Mouse (Mus musculus) lung, adult 2 months (tissue): Measurements from ENCODE around the gene Esrp2. TPM values are rescaled to one million over a fixed set of nuclear protein-coding genes. Genes with fewer than 3 reads are reported as not detected.

Experiments
- DNase-seq: peaks from one replicate; pipeline ENCODE4 v3.0.0; 2022
- H3K4me1 ChIP-seq: fragments of 200-500 bp; 2 replicates; pipeline ENCODE4 v1.6.1; 2011; ENCODE audit warnings: low read length; ENCODE audit not compliant: control insufficient read depth, insufficient read depth
- H3K4me3 ChIP-seq: fragments of 200-500 bp; replicated peaks from 2 replicates; pipeline ENCODE3; 2011; ENCODE audit warnings: low read depth, mild to moderate bottlenecking, control low read depth, low read length; ENCODE audit errors: extremely low read depth
- CTCF ChIP-seq: fragments of 200-500 bp; IDR thresholded peaks from 2 replicates; pipeline ENCODE4 v1.5.1; 2011; ENCODE audit warnings: mild to moderate bottlenecking, low read length, control low read depth; ENCODE audit not compliant: insufficient read depth
- POLR2A ChIP-seq: fragments of 200-500 bp; IDR thresholded peaks from 2 replicates; pipeline ENCODE4 v1.6.1; 2011; ENCODE audit warnings: low read depth, mild to moderate bottlenecking, control low read depth, low read length, borderline replicate concordance; ENCODE audit errors: extremely low read depth
- WGBS: fragments of 180-500 bp; shearing (Covaris S2); methylation state at CpG from one replicate; pipeline ENCODE4 v1.1.7; 2018; 5-methylcytosine and 5-hydroxymethylcytosine counted together
- polyA plus RNA-seq: library from polyadenylated mRNA; depleted of rRNA; stranded (reverse); fragments of >200 nt; gene quantifications from 2 replicates; pipeline ENCODE4 v1.2.3, GENCODE M21; 2012

Gene Esrp2
- polyA plus RNA-seq, 1 experiment, result 47.0 TPM

DNA sequence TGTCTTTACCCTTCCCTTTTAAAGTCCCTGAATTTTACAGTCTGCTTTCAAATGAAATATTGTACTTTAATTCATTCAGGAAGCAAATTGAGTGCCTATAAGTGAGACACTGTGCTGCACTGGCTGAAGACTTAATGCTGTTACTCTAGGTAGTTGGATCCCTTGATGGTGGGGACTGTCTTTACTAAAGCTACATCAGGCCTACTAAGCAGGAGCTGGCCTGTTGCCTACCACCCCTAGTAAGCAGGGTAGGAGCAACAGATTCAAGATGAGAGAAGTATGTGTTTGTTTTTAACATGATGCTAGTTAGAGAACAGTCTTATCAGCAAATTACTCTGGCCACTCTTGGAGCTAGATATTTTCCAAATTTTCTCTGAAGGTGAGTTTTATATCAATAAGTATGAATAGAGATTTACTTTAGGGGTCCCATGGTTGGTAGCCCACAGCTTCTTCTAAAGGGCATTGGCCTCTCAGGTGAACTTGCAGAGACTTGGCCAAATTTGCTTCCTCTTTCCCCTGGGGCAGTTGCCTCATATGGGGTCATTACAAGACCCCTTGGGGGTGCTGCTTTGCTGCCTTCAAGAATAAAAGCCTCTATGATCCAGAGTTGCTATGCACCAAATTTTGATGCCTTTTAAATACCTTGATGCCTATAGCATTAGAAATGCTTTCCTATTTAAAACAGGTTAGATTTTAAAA is 7.4 kb downstream of the Esrp2 start:
- no peak for DNase-seq
- H3K4me1 ChIP-seq, result 0 out of 2 replicates have a peak, but pooled peaks cover 5% of the 10 kb centered on the region
- H3K4me3 ChIP-seq, result no peak overlapping the region
- TF ChIP-seq CTCF, result no peak
- no peak for TF ChIP-seq POLR2A

- no peak for DNase-seq
- Histone ChIP-seq H3K4me3 (no peak overlapping the region), H3K4me1 (no peaks in the 10 kb centered on the region)
- 85% methylated on average over 10 of the region's 10 CpGs for WGBS
- TF ChIP-seq POLR2A (no peak), CTCF (no peak)
These were observed 8.8 kb downstream of the Esrp2 start for GRCm38 (mm10) chr8:106127882-106128410.

DNA sequence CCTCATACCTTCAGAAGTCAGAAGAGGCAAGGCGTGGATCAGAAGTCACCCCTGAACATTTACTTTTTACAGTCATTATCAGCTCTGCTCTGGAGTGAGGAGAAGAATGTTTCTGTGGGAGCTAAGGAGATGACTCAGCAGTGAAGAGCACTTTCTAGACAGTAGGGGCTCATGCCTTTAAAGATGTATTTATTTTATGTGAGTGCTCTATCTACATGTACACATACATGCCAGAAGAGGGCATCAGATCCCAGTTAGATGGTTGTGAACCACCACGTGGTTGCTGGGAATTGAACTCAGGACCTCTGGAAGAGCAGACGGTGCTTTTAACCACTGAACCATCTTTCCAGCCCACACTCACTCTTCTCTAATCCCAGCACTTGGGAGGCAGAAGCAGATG is 9.7 kb downstream of the Esrp2 start:
- TF ChIP-seq CTCF (no peak), POLR2A (no peak)
- DNase-seq, result no peak
- Histone ChIP-seq H3K4me3 (no peak overlapping the region), H3K4me1 (no peaks in the 10 kb centered on the region)
- WGBS, result 62% methylated on average over 3 of the region's 3 CpGs

DNA sequence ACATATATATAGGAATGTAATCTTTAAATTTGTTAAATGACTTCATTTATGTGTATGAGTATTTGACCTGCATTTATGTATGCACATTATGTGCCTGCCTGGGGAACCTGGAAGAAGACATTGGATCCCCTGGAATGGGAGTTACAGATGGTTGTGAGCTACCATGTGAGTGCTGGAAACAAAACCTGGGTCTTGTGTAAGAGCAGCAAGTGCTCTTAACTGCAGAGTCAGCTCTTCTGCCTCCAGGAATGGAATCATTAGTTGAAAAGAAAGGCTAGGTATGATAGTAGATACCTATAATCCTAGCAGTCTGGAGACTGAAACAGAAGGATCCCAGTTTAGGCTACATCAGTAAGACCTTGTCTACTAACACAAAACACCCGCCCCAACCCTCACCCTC is 10.7 kb downstream of the Esrp2 start:
- H3K4me1 ChIP-seq, result no peaks in the 10 kb centered on the region
- WGBS, result 75% methylated on average over 1 of the region's 1 CpGs
- no peak for TF ChIP-seq POLR2A
- TF ChIP-seq CTCF, result no peak
- no peak for DNase-seq
- H3K4me3 ChIP-seq, result no peak overlapping the region

GRCm38 (mm10) chr8:106123443-106123842 is 13.3 kb downstream of the Esrp2 start:
- DNase-seq, result no peak
- 79% methylated on average over 3 of the region's 3 CpGs for WGBS
- Histone ChIP-seq H3K4me3 (no peak overlapping the region), H3K4me1 (no peaks in the 10 kb centered on the region)
- TF ChIP-seq CTCF, result no peak
- no peak for TF ChIP-seq POLR2A

DNA sequence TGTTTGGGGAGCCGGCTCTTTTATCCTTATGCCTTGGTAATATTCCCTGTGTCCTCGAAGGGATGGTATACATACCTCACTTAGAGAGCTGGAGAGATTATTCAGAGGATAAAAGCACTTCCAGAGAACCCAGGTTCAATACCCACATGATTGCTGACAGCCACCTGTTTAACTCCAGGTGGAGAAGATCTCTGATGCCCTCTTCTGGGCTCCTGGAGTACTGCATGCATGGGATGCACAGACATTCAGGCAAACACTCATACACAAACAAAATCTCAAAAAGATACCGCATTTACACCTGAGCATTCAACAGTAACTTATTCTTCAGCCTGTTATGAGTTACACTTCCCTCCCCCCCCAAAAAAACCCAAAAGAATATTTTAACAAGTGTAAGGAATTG is 20.9 kb downstream of the Esrp2 start:
- Histone ChIP-seq H3K4me1 (no peaks in the 10 kb centered on the region), H3K4me3 (no peak overlapping the region)
- 92% methylated on average over 3 of the region's 3 CpGs for WGBS
- TF ChIP-seq POLR2A (no peak), CTCF (peak; percentile 43)
- DNase-seq, result peak; percentile 19

GRCm38 (mm10) chr8:106112514-106112913 is 24.3 kb downstream of the Esrp2 start:
- WGBS, result 64% methylated on average over 1 of the region's 1 CpGs
- no peak for DNase-seq
- TF ChIP-seq CTCF (no peak), POLR2A (no peak)
- Histone ChIP-seq H3K4me1 (no peaks in the 10 kb centered on the region), H3K4me3 (no peak overlapping the region)

- WGBS, result 71% methylated on average over 2 of the region's 2 CpGs
- no peak overlapping the region for H3K4me3 ChIP-seq
- no peaks in the 10 kb centered on the region for H3K4me1 ChIP-seq
- TF ChIP-seq CTCF (no peak), POLR2A (no peak)
- peak; percentile 33 for DNase-seq
These were observed 24.7 kb downstream of the Esrp2 start for GRCm38 (mm10) chr8:106112041-106112440.

DNA sequence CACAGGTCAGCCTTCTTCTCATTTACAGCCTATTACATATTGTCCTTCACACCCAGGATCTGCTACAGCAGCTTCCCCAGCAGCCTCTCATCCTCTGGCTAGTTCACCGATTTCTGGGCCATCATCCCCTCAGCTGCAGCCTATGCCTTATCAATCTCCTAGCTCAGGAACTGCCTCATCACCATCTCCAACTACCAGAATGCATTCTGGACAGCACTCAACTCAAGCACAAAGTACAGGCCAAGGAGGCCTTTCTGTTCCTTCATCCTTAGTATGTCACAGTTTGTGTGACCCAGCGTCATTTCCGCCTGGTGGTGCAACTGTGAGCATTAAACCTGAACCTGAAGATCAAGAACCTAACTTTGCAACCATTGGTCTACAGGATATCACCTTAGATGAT is 28.0 kb downstream of the Esrp2 start:
- Histone ChIP-seq H3K4me1 (no peaks in the 10 kb centered on the region), H3K4me3 (no peak overlapping the region)
- DNase-seq, result peak; percentile 8
- TF ChIP-seq POLR2A, result no peak
- TF ChIP-seq CTCF, result no peak
- 94% methylated on average over 3 of the region's 3 CpGs for WGBS

GRCm38 (mm10) chr8:106108080-106108479 is 28.7 kb downstream of the Esrp2 start:
- WGBS, result 93% methylated on average over 4 of the region's 4 CpGs
- no peak overlapping the region for H3K4me3 ChIP-seq
- DNase-seq, result peak; percentile 12
- no peaks in the 10 kb centered on the region for H3K4me1 ChIP-seq
- TF ChIP-seq CTCF, result no peak
- TF ChIP-seq POLR2A, result no peak
